15 mouse cellular contexts compared by ENCODE assay signal in genomic region chr1:75463652-75464204, GRCm38 (mm10). TPM values are rescaled to one million over a fixed set of nuclear protein-coding genes. Genes with fewer than 3 reads are reported as not detected.
A peak's percentile ranks its signal among the peaks of the same experiment; 100 is the strongest.
DNase-seq lines count a peak whose midpoint lies in the region; ATAC-seq lines count a peak whose summit lies in the region.
"Had no signal": no experiment of that assay in that cellular context is flagged by ENCODE, and none has a peak within 500 bp of the region (broad histone marks: within the 10 kb centered on the region; RNA-seq: fewer than 3 reads in every experiment).

No protein-coding gene starts in this region.

- no peak overlapping the region for H3K4me2 ChIP-seq in forebrain, embryonic 11.5 days (ENCODE audit: low read depth, low read length, severe bottlenecking)
- no peak overlapping the region for H3K4me2 ChIP-seq in forebrain, embryonic 13.5 days
- H3K4me2 ChIP-seq in neural tube, embryonic 13.5 days: no peak overlapping the region
- H3K4me2 ChIP-seq in liver, embryonic 16.5 days (ENCODE audit: low read depth, low read length): peak overlapping the region; percentile 55
- H3K4me2 ChIP-seq: lung, embryonic 14.5 days had no signal

- no peak for ATAC-seq in forebrain, embryonic 11.5 days (replicated peaks; ENCODE audit: low FRiP score)
- no peak for ATAC-seq in forebrain, embryonic 13.5 days
- ATAC-seq in neural tube, embryonic 13.5 days (ENCODE audit: low read depth): no peak
- peak; percentile 85 for ATAC-seq in liver, embryonic 16.5 days (ENCODE audit: low read depth)

- peaks cover 3% of the 10 kb centered on the region; the same call in 1 of the 2 replicates for H3K4me1 ChIP-seq in forebrain, embryonic 11.5 days (replicated peaks; ENCODE audit: control insufficient read depth, insufficient read depth, low read length)
- H3K4me1 ChIP-seq in forebrain, embryonic 13.5 days: peaks cover 12% of the 10 kb centered on the region
- H3K4me1 ChIP-seq in neural tube, embryonic 13.5 days (replicated peaks): peaks cover 38% of the 10 kb centered on the region
- peaks cover 29% of the 10 kb centered on the region for H3K4me1 ChIP-seq in liver, embryonic 16.5 days (ENCODE audit: control insufficient read depth, low read depth, low read length)

- peak overlapping the region; percentile 13; the same call in 1 of the 2 replicates for H3K9ac ChIP-seq in forebrain, embryonic 11.5 days (ENCODE audit: low read length)
- H3K9ac ChIP-seq in forebrain, embryonic 13.5 days: no peak overlapping the region
- 0 out of 2 replicates have a peak overlapping the region, but pooled peaks have one; percentile 42 for H3K9ac ChIP-seq in neural tube, embryonic 13.5 days
- peak overlapping the region; percentile 48 for H3K9ac ChIP-seq in liver, embryonic 16.5 days (ENCODE audit: low read depth, low read length)
- H3K9ac ChIP-seq: lung, embryonic 14.5 days had no signal

- peaks cover 8% of the 10 kb centered on the region; the same call in 1 of the 2 replicates for H3K27me3 ChIP-seq in forebrain, embryonic 11.5 days (ENCODE audit: control insufficient read depth, insufficient read depth, low read length)
- H3K27me3 ChIP-seq in forebrain, embryonic 13.5 days: peaks cover 27% of the 10 kb centered on the region
- peaks cover 10% of the 10 kb centered on the region for H3K27me3 ChIP-seq in neural tube, embryonic 13.5 days
- H3K27me3 ChIP-seq in liver, embryonic 16.5 days (ENCODE audit: control insufficient read depth, insufficient read depth, low read depth, low read length): peaks cover 33% of the 10 kb centered on the region

- peak; percentile 44 for DNase-seq in forebrain, embryonic 11.5 days (ENCODE audit: low spot score)
- DNase-seq in neural tube, embryonic 10.5 days (ENCODE audit: extremely low spot score, low spot score): no peak
- no peak for DNase-seq in kidney, adult 8-10 months
- DNase-seq in thymus, postnatal 0 days (ENCODE audit: low spot score): no peak
- no peak for DNase-seq in frontal cortex, postnatal 14 days (ENCODE audit: low spot score in 2 of 2)
- DNase-seq: embryo, embryonic 11 days; heart, postnatal 14 days; kidney, postnatal 10 days; lung, embryonic 14.5 days; right cerebral cortex, postnatal 4 days; thymus, adult 2 months had no signal

- 66% methylated on average over 5 of the region's 5 CpGs for WGBS in forebrain, embryonic 11.5 days
- WGBS in forebrain, embryonic 13.5 days: 57% methylated on average over 5 of the region's 5 CpGs
- 79% methylated on average over 5 of the region's 5 CpGs for WGBS in neural tube, embryonic 13.5 days
- 43% methylated on average over 5 of the region's 5 CpGs for WGBS in liver, embryonic 16.5 days (ENCODE audit: insufficient replicate concordance)

- no peaks in the 10 kb centered on the region for H3K36me3 ChIP-seq in forebrain, embryonic 11.5 days (ENCODE audit: control insufficient read depth, insufficient read depth, low read length)
- no peaks in the 10 kb centered on the region for H3K36me3 ChIP-seq in forebrain, embryonic 13.5 days (ENCODE audit: poor library complexity, severe bottlenecking)
- no peaks in the 10 kb centered on the region for H3K36me3 ChIP-seq in neural tube, embryonic 13.5 days
- H3K36me3 ChIP-seq in liver, embryonic 16.5 days (ENCODE audit: control insufficient read depth, insufficient read depth): no peaks in the 10 kb centered on the region

- no peak overlapping the region for H3K27ac ChIP-seq in forebrain, embryonic 11.5 days (ENCODE audit: low read depth, low read length)
- no peak overlapping the region for H3K27ac ChIP-seq in forebrain, embryonic 13.5 days
- no peak overlapping the region for H3K27ac ChIP-seq in neural tube, embryonic 13.5 days (replicated peaks)
- peak overlapping the region; percentile 62 for H3K27ac ChIP-seq in liver, embryonic 16.5 days (ENCODE audit: low read length)
- H3K27ac ChIP-seq: left cerebral cortex, adult 2 months had no signal

- no peak overlapping the region for H3K4me3 ChIP-seq in forebrain, embryonic 11.5 days (ENCODE audit: low read depth, low read length)
- no peak overlapping the region for H3K4me3 ChIP-seq in forebrain, embryonic 13.5 days
- no peak overlapping the region for H3K4me3 ChIP-seq in neural tube, embryonic 13.5 days
- H3K4me3 ChIP-seq in liver, embryonic 16.5 days (ENCODE audit: low read depth, low read length): 0 out of 2 replicates have a peak overlapping the region, but pooled peaks have one; percentile 19
- H3K4me3 ChIP-seq: left cerebral cortex, adult 2 months had no signal

- H3K9me3 ChIP-seq in forebrain, embryonic 11.5 days (ENCODE audit: control insufficient read depth, low read length): no peaks in the 10 kb centered on the region
- no peaks in the 10 kb centered on the region for H3K9me3 ChIP-seq in forebrain, embryonic 13.5 days (replicated peaks)
- no peaks in the 10 kb centered on the region for H3K9me3 ChIP-seq in neural tube, embryonic 13.5 days
- no peaks in the 10 kb centered on the region for H3K9me3 ChIP-seq in liver, embryonic 16.5 days (replicated peaks; ENCODE audit: control insufficient read depth, low read length)

RNA-seq across cellular contexts. Expression of gene Asic4, which starts 13.5 kb away (rescaled TPM):
- polyA plus RNA-seq in forebrain, embryonic 11.5 days (2014; fragmentation: Nextera tagmentation; extraction: Ambion mirVana): 0.61 TPM in 2 replicates
- polyA plus RNA-seq in forebrain, embryonic 13.5 days (2015; fragmentation: Nextera tagmentation; extraction: Ambion mirVana): 4.0 and 5.4 TPM in 2 replicates
- 28.7 and 28.8 TPM in 2 replicates for polyA plus RNA-seq in neural tube, embryonic 13.5 days (2015; fragmentation: Nextera tagmentation; extraction: Ambion mirVana)
- 0.06 TPM in 1 of 2 replicates, not detected in the other for polyA plus RNA-seq in liver, embryonic 16.5 days (2015; fragmentation: Nextera tagmentation; extraction: Ambion mirVana)
- not detected in 2 replicates for polyA plus RNA-seq in thymus, postnatal 0 days (2015; fragmentation: Nextera tagmentation; extraction: Ambion mirVana)

RNA-seq across cellular contexts. Expression of gene Chpf, which starts 15.4 kb away (rescaled TPM):
- polyA plus RNA-seq in forebrain, embryonic 11.5 days (2014; fragmentation: Nextera tagmentation; extraction: Ambion mirVana): 21.3 and 23.3 TPM in 2 replicates
- 16.9 and 18.6 TPM in 2 replicates for polyA plus RNA-seq in forebrain, embryonic 13.5 days (2015; fragmentation: Nextera tagmentation; extraction: Ambion mirVana)
- 39.1 and 41.0 TPM in 2 replicates for polyA plus RNA-seq in neural tube, embryonic 13.5 days (2015; fragmentation: Nextera tagmentation; extraction: Ambion mirVana)
- polyA plus RNA-seq in liver, embryonic 16.5 days (2015; fragmentation: Nextera tagmentation; extraction: Ambion mirVana): 2.6 and 3.1 TPM in 2 replicates
- polyA plus RNA-seq in thymus, postnatal 0 days (2015; fragmentation: Nextera tagmentation; extraction: Ambion mirVana): 10.7 and 11.4 TPM in 2 replicates

RNA-seq across cellular contexts. Expression of gene Tmem198, which starts 15.6 kb away (rescaled TPM):
- polyA plus RNA-seq in forebrain, embryonic 11.5 days (2014; fragmentation: Nextera tagmentation; extraction: Ambion mirVana): 8.9 and 9.4 TPM in 2 replicates
- polyA plus RNA-seq in forebrain, embryonic 13.5 days (2015; fragmentation: Nextera tagmentation; extraction: Ambion mirVana): 34.0 and 35.5 TPM in 2 replicates
- 37.2 and 40.9 TPM in 2 replicates for polyA plus RNA-seq in neural tube, embryonic 13.5 days (2015; fragmentation: Nextera tagmentation; extraction: Ambion mirVana)
- polyA plus RNA-seq in liver, embryonic 16.5 days (2015; fragmentation: Nextera tagmentation; extraction: Ambion mirVana): 0.06 and 0.07 TPM in 2 replicates
- polyA plus RNA-seq in thymus, postnatal 0 days (2015; fragmentation: Nextera tagmentation; extraction: Ambion mirVana): 0.30 and 0.39 TPM in 2 replicates

RNA-seq across cellular contexts. Expression of gene Gmppa, which starts 28.0 kb away (rescaled TPM):
- polyA plus RNA-seq in forebrain, embryonic 11.5 days (2014; fragmentation: Nextera tagmentation; extraction: Ambion mirVana): 46.3 and 47.2 TPM in 2 replicates
- 53.7 and 62.7 TPM in 2 replicates for polyA plus RNA-seq in forebrain, embryonic 13.5 days (2015; fragmentation: Nextera tagmentation; extraction: Ambion mirVana)
- polyA plus RNA-seq in neural tube, embryonic 13.5 days (2015; fragmentation: Nextera tagmentation; extraction: Ambion mirVana): 74.4 and 75.9 TPM in 2 replicates
- polyA plus RNA-seq in liver, embryonic 16.5 days (2015; fragmentation: Nextera tagmentation; extraction: Ambion mirVana): 32.5 and 35.7 TPM in 2 replicates
- 51.4 and 58.5 TPM in 2 replicates for polyA plus RNA-seq in thymus, postnatal 0 days (2015; fragmentation: Nextera tagmentation; extraction: Ambion mirVana)

RNA-seq across cellular contexts. Expression of gene Obsl1, which starts 42.5 kb away (rescaled TPM):
- 42.6 and 44.7 TPM in 2 replicates for polyA plus RNA-seq in forebrain, embryonic 11.5 days (2014; fragmentation: Nextera tagmentation; extraction: Ambion mirVana)
- 15.5 and 17.2 TPM in 2 replicates for polyA plus RNA-seq in forebrain, embryonic 13.5 days (2015; fragmentation: Nextera tagmentation; extraction: Ambion mirVana)
- polyA plus RNA-seq in neural tube, embryonic 13.5 days (2015; fragmentation: Nextera tagmentation; extraction: Ambion mirVana): 28.1 and 30.1 TPM in 2 replicates
- 4.0 and 6.3 TPM in 2 replicates for polyA plus RNA-seq in liver, embryonic 16.5 days (2015; fragmentation: Nextera tagmentation; extraction: Ambion mirVana)
- polyA plus RNA-seq in thymus, postnatal 0 days (2015; fragmentation: Nextera tagmentation; extraction: Ambion mirVana): 9.9 and 10.2 TPM in 2 replicates
